Mouse (Mus musculus) midbrain, embryonic 16.5 days (tissue): Measurements from ENCODE around the gene Scyl2. TPM values are rescaled to one million over a fixed set of nuclear protein-coding genes. Genes with fewer than 3 reads are reported as not detected.

ENCODE experiments used
- ATAC-seq: fragments of 200-750 bp; cut with Nextera tagmentation; 2 replicates; pipeline ENCODE4 v1.8.0; 2017; ENCODE audit warnings: moderate TSS enrichment
- H3K27ac ChIP-seq: fragments of 300-500 bp; sonication (generic); 2 replicates; pipeline ENCODE4 v1.5.1; 2014; ENCODE audit warnings: mild to moderate bottlenecking, low read length, mixed read lengths
- H3K27me3 ChIP-seq: fragments of 300-500 bp; sonication (generic); 2 replicates; pipeline ENCODE4 v1.6.1; 2014; ENCODE audit warnings: low read depth, low read length, mixed read lengths; ENCODE audit not compliant: control insufficient read depth, insufficient read depth
- H3K36me3 ChIP-seq: fragments of 300-500 bp; sonication (generic); 2 replicates; pipeline ENCODE4 v1.6.1; 2014; ENCODE audit warnings: mild to moderate bottlenecking, low read length, moderate library complexity, mixed read lengths; ENCODE audit not compliant: control insufficient read depth, insufficient read depth
- H3K4me1 ChIP-seq: fragments of 300-500 bp; sonication (generic); 2 replicates; pipeline ENCODE4 v1.6.1; 2014; ENCODE audit warnings: mild to moderate bottlenecking, low read length, mixed read lengths; ENCODE audit not compliant: control insufficient read depth, insufficient read depth
- H3K4me2 ChIP-seq: fragments of 300-500 bp; sonication (generic); 2 replicates; pipeline ENCODE4 v1.6.1; 2014; ENCODE audit warnings: mild to moderate bottlenecking, low read length, mixed read lengths
- H3K4me3 ChIP-seq: fragments of 300-500 bp; sonication (generic); 2 replicates; pipeline ENCODE4 v1.5.1; 2014; ENCODE audit warnings: low read depth, mild to moderate bottlenecking, low read length, moderate library complexity, mixed read lengths
- H3K9ac ChIP-seq: fragments of 300-500 bp; sonication (generic); 2 replicates; pipeline ENCODE4 v1.6.1; 2014; ENCODE audit warnings: low read depth, low read length, mixed read lengths
- H3K9me3 ChIP-seq: fragments of 300-500 bp; sonication (generic); replicated peaks from 2 replicates; pipeline ENCODE4 v1.6.1; 2014; ENCODE audit warnings: mild to moderate bottlenecking, low read length, mixed read lengths; ENCODE audit not compliant: control insufficient read depth, poor library complexity, severe bottlenecking
- WGBS: fragments of 180-500 bp; shearing (Covaris S2); extraction: QIAGEN DNeasy Blood & Tissue Kit; methylation state at CpG from one replicate; pipeline ENCODE4 v1.1.7; 2014; 5-methylcytosine and 5-hydroxymethylcytosine counted together
- polyA plus RNA-seq: library from polyadenylated mRNA; unstranded; fragments of >200 nt; fragmentation: Nextera tagmentation; extraction: Ambion mirVana; gene quantifications from 2 replicates; pipeline ENCODE4 v1.2.1, GENCODE M21; 2015

Scyl2 gene
- polyA plus RNA-seq, 1 experiment from 2014 or later, result 7.8 TPM

DNA sequence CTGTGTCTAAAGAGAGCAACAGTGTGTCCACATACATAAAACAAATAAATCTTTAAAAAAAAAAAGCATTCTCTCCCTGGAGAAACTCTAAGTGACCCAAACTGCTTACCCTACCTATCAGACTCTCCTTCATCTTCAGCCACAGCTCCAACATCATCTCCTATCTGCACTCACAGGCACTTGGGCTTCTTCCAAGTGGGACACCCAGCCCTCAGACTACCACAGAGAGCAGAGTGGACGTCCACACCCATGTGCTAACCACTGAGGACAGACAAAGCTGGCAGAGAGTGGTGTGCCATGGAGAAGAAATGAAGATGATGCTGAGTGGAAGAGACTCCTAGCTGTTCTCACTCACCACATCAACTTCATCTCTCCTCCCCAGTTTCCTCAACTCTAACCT lies 90.6 kb downstream of the Scyl2 start:
- Histone ChIP-seq H3K9me3 (no peaks in the 10 kb centered on the region), H3K36me3 (no peaks in the 10 kb centered on the region), H3K4me1 (peaks cover 4% of the 10 kb centered on the region; the same call in 1 of the 2 replicates), H3K4me3 (no peak overlapping the region), H3K4me2 (no peak overlapping the region), H3K9ac (no peak overlapping the region), H3K27ac (no peak overlapping the region), H3K27me3 (no peaks in the 10 kb centered on the region)
- 75% methylated on average over 1 of the region's 1 CpGs for WGBS
- no peak for ATAC-seq

DNA sequence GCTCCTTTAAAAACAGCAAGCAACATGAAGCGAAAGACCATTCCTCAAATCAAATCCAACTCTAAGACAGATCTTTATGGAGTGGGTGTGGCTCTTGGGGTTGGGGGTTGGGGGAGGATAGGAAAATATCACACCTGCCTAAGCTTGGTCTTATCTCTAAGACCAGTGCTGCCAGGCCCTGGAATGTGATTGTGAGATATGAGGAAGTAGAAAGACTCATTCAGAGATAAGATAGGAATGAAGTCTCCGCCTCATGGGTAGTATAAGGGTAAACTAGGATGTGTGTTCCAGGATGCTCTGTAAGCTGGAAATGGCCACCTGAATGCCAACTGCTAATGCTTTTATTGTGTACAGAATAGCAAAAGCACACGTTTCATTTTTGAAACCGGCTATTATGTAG lies 91.8 kb downstream of the Scyl2 start:
- no peaks in the 10 kb centered on the region for H3K36me3 ChIP-seq
- H3K27ac ChIP-seq, result no peak overlapping the region
- H3K9me3 ChIP-seq, result no peaks in the 10 kb centered on the region
- H3K9ac ChIP-seq, result no peak overlapping the region
- no peak for ATAC-seq
- WGBS, result 92% methylated on average over 4 of the region's 4 CpGs
- H3K4me1 ChIP-seq, result peaks cover 4% of the 10 kb centered on the region; the same call in 1 of the 2 replicates
- H3K4me2 ChIP-seq, result no peak overlapping the region
- H3K4me3 ChIP-seq, result no peak overlapping the region
- H3K27me3 ChIP-seq, result no peaks in the 10 kb centered on the region

DNA sequence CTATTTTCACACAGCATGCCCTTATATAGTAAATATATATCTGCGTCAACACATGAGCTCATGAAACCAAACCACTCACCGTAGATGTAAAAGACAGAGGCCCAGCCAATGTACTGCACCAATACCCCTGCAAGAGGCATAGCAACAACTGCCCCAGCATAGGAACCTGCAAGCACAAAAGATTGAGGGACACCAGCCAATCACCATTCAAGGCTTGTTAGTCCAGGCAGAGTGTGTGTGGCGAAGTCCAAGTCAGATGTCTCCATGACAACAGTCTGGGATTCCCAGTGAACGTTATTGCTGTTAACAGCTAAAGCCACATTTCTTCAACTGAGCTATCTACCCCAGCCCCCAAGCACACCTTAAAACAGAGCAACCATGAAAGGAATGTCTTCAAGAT lies 93.3 kb downstream of the Scyl2 start:
- Histone ChIP-seq H3K4me2 (no peak overlapping the region), H3K4me1 (peaks cover 4% of the 10 kb centered on the region; the same call in 1 of the 2 replicates), H3K36me3 (no peaks in the 10 kb centered on the region), H3K27ac (no peak overlapping the region), H3K9ac (no peak overlapping the region), H3K4me3 (no peak overlapping the region), H3K9me3 (no peaks in the 10 kb centered on the region), H3K27me3 (no peaks in the 10 kb centered on the region)
- WGBS, result 35% methylated on average over 4 of the region's 4 CpGs
- peak; percentile 77 for ATAC-seq

DNA sequence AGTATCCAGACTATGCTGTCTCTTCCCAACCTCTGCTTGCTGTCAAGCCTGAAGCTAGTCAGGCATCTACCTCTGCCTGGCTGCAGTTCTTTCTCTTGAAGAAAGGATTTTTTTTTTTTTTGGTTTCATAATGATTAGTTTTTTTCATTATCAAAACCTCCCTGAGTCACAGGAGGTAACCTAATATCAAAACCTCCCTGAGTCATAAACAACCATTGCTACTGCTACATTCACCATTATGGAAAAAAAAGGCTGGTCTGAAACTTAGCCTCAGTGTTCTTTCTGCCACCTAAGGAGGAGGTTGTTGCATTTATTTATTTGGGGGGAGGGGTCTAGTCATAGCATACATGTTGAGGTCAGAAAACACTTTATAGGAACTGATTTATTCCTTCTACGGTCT lies 96.2 kb downstream of the Scyl2 start:
- no peak overlapping the region for H3K4me3 ChIP-seq
- no peak overlapping the region for H3K9ac ChIP-seq
- H3K4me2 ChIP-seq, result no peak overlapping the region
- no peak overlapping the region for H3K27ac ChIP-seq
- H3K9me3 ChIP-seq, result no peaks in the 10 kb centered on the region; the same call in 1 of the 2 replicates
- H3K4me1 ChIP-seq, result peaks cover 4% of the 10 kb centered on the region; the same call in 1 of the 2 replicates
- ATAC-seq, result no peak
- 100% methylated on average over 1 of the region's 1 CpGs for WGBS
- no peaks in the 10 kb centered on the region for H3K27me3 ChIP-seq
- H3K36me3 ChIP-seq, result no peaks in the 10 kb centered on the region

Other genes with a start within 250 kb of the Scyl2 start
- 2.2 and 4.4 TPM in 2 replicates for gene Gas2l3, start 242.3 kb downstream of the Scyl2 start, polyA plus RNA-seq
- gene Nr1h4, start 152.7 kb downstream of the Scyl2 start, polyA plus RNA-seq, result not detected in 2 replicates
- gene Slc17a8, start 65.0 kb downstream of the Scyl2 start, polyA plus RNA-seq, result 2.0 and 2.7 TPM in 2 replicates
- 55.3 and 60.3 TPM in 2 replicates for gene Actr6, start 46.0 kb upstream of the Scyl2 start, polyA plus RNA-seq
- 30.7 and 32.9 TPM in 2 replicates for gene Uhrf1bp1l, start 58.7 kb upstream of the Scyl2 start, polyA plus RNA-seq
- gene Anks1b, start 187.2 kb upstream of the Scyl2 start, polyA plus RNA-seq, result 93.6 and 94.3 TPM in 2 replicates